Mouse (Mus musculus) retina, embryonic 14.5 days (tissue): ENCODE results near the gene Gbp5.

ENCODE experiments used
- DNase-seq: peaks from one replicate; pipeline ENCODE4 v3.0.0-alpha.2; 2015; ENCODE audit warnings: low spot score

The Gbp5 gene

DNA sequence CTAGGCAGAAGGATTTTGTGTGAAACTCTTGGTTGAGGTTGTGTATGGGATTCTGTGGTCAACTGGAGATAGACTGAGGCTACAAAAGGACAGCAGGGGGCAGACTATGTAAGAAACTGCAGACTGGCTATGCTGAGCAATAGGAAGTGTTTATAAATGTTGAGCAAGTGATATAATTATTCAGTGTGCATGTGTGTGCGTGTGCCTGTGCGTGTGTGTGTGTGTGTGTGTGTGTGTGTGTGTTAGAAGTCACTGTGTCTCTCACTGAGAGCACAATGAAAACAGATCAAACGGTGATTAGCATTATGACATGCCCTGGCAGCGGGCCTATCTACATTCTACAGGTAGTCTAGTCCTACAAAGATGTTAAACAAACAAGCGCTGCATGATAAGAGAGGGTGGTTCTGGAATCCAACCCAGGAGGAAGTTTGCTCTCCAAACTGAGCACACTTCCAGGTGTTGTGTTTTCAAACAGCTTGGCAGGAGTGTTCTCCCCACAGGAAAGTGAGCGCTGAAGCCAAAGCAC lies at the start of gene Gbp5:
Gbp5 (plus strand) TSS at position 443 of the 526 bp plus-strand sequence.
- peak; percentile 63 for DNase-seq

DNA sequence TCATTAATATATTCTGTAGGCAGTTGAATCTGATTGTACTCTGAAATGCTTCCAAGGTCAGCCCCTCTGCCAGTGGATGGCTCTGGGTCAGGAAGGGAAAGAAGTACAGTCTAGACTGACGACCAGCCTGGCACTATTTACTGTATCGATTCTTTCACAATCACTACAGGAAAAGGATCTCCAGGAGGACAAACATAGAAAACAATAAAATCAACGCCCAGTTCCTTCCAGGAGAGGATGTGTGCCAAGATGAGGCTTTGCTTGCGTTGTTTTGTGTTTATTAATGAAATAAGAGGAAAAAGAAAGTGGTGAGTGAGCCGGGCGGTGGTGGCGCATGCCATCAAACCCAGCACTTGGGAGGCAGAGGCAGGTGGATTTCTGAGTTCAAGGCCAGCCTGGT lies 39.6 kb upstream of the Gbp5 start:
- no peak for DNase-seq

DNA sequence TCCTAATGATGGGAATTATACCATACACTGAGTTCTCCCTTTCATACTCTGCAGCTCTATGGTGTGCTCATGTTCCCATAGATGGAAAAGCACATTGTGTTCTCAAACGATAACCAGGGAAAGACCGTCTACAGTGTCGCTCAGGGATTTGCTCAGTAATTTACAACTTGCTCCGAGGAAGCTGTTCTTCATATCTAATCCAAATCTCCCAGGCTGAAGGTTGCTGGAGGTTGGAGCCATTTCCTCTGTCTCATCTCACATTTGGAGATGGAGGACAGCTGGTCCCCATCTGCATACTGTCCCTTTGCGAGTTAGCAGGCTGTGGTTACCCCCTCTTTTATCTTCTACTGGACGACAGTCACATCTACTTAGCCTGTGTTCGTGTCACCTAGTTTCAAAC lies 34.5 kb upstream of the Gbp5 start:
- DNase-seq = no peak

DNA sequence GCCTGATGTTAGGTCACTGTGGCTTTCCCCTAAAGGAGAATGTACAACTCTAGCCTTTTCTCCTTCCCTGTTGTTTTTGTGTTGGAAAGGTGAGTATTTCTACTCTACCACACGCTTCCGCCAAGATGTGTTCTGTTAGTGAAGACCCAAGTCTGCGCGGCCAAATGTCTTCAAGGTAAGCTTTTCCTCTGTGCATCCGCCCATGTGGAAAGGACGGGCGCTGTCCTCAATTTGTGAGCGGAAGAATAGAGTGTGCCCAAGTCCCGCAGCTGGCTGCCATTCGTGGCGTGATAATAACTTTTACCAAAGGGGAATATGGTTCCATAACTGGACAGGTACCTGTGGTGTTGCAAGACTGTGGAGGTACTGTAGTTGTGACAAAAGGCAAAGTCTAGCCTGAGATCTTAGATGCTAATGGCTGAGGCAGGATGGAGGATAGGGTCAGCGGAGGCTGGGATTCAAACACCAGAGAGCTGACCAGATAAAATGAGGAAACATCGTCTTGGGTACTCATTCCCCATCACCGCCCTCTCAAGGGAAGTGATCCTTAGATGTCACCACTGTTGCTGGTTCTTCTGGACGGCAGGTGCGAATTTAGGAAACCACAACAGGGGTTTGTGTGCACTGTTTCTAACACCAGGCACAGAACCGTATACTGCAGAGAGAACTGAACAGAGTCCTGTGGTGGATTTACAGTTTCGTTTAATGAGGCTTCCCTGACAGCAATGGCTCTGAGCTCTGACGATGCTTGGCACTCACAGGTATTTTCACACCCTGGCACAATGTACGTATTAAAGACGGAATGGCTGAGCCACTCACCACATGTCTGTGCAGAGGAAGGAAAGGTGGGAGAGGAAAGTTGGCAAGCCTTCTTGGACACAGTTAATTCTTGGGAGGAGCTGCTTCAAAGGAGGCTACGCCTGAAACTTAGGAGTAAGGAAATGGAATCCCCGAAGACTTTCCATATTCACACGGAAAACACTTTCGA lies 30.7 kb upstream of the Gbp5 start:
- no peak for DNase-seq

DNA sequence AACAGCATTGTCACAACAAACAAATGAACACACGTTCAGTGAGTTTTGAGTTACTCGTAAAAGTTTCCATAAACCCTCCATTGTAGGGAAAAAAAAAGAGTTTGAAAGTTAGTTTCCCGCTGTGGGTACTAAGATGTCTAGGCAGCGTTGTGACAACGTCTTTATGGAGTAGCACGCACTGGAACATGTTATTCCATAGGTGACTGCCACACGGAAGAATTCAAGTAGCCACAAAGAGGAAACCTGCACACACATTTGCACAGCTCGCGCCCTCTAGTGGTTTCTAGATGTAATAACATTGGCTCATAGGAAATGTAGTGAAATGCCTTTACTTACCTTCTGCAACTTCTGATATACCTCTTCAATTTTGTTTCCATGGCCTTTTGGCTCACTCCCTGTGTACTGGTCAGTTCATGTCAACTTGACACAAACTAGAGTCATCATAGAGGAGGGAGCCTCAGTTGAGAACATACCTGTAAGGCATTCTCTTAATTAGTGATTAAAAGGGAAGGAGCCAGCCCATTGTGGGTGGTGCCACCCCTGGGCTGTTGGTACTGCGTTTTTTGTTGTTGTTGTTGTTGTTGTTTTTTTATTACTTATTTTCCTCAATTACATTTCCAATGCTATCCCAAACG lies 19.3 kb upstream of the Gbp5 start:
- DNase-seq = peak; percentile 77

DNA sequence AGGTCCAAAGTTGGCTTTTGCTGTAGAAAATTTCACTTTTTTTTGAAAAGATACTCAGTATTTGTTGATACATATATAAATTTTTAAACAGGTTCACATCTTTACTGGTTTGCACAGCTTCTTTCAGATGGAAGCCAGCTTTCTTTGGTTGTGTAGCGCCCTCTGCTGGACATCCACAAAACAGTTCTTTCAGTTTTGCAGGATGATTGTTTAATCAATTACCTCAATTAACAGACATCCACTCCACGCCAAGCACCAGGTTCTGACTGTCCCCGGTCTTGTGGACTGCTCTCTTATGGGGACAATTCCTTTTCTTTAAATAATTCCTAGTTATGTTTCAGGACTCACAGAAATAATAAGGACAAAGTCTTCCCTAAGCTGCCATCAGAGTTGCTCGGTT lies 17.9 kb upstream of the Gbp5 start:
- peak; percentile 85 for DNase-seq

DNA sequence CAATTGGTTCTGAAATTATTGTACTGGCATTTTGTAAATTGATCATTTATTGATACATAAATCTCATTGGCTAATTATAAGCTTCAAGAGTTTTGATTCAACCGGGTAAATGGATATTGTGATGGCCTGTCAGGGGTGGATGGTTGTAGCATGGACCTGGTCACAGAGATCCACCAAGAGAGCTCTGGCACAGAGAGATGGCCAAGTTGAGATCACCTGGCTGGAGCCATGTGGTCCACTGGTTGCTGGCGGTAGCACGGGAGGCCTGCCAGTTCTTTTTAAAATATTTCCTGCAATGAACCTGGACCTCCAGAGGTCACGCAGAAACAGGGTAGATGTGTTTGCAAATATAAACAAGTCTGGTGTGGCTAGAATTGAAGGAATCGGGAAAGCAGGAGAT lies 15.9 kb upstream of the Gbp5 start:
- DNase-seq = no peak

DNA sequence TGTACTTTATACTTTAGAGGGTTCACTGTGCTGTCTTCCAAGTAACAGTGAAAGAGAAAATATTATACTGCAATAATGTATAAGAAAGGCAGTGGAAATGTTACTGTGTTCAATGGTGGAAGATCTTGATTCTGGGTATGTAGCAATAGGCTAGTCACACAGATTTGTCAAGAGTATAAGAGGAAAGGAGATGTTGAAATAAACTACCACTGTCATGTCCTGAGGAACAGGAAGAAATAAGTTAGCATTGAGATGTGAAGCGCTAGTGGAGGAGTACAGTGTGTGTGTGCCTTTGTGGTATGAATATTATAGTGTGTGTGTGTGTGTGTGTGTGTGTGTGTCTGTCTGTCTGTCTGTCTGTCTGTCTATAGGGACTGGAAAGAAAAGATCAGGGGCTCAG lies 15.4 kb upstream of the Gbp5 start:
- no peak for DNase-seq

DNA sequence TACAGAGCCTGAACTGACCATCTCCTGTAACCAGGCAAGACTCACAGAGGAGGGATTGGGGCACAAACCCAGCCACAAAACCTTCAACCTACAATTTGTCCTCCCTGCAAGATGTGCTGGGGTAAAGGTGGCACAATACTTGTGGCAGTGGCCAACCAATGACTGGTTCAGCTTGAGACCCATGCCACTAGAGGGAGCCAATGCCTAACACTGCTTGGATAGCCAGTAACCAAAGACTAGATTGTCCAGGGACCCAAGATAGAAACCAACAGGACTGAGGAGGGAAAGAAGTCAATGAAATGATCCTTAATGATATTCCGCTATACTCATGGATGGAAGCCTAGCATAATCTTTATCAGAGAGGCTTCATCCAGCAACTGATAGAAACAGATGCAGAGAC lies 3.3 kb upstream of the Gbp5 start:
- DNase-seq = peak; percentile 93

DNA sequence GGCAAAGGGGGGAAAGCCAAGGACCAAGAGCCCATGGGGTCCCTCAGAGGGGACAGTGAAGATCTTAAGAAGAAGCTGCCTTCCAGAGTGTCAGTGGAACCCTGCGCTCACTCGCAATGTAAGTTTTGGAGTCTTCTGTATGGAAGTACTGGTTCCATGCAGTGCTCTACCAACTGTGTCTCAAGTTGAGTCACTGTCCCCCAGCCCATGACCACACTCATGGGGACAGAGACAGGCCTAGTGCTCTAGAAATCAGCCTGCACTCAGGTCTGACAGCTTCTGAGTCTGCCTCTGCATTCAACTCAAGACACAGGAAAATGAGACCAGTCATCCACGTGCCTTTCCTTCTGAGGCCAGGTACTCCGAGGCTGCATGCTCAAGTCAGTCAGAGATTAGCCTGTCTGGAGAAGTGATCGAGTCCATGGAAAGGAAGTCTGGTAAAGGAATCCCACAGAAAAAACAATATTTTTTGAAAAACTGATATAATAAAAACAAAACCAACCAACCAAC lies 1.4 kb downstream of the Gbp5 start:
- DNase-seq = no peak

DNA sequence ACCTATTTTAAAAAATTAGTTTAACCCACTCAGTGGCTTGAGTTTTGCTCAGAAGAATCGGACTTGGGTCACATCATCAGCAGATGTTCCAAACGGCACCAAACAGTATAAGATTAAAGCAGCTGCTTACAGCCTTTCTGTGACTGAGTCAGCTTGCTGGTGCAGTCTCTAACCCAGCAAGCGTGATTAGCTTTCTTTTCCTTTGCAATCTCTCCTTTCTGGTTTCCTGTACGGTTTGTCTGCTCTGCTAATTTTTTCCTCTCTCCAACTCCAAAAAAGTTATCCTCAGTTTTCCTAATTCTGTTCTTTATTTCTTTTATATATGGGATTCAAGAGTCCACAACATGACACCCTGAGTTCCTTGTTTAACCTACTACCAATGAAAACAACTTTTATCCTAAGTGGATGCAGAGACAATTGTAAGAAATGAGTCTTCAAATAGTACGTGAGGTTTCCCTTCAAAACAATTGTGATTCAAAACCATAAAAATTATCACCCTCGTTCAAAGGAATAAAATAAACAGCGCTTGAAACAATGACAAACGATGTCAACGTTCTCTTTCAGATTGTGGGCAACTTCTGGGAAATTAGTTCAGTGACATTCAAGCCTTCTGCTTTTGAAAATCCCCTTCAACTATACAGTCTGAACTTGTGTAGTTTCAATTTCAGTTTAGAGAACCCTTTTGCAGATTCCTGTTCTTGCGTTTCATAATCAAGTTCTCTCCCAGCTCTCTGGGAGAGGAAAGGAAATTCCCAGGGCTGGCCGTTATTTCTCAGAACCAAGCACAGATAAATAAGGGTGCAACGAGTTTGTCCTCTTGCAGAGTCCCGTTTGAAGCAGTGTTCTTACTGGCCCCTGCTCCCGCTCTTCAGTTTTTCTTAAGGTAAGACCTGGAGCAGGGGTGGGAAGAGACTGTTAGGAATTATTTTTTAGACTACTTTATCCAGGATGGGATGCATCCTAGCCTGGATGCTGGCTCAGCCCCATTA lies 2.6 kb downstream of the Gbp5 start:
- no peak for DNase-seq

DNA sequence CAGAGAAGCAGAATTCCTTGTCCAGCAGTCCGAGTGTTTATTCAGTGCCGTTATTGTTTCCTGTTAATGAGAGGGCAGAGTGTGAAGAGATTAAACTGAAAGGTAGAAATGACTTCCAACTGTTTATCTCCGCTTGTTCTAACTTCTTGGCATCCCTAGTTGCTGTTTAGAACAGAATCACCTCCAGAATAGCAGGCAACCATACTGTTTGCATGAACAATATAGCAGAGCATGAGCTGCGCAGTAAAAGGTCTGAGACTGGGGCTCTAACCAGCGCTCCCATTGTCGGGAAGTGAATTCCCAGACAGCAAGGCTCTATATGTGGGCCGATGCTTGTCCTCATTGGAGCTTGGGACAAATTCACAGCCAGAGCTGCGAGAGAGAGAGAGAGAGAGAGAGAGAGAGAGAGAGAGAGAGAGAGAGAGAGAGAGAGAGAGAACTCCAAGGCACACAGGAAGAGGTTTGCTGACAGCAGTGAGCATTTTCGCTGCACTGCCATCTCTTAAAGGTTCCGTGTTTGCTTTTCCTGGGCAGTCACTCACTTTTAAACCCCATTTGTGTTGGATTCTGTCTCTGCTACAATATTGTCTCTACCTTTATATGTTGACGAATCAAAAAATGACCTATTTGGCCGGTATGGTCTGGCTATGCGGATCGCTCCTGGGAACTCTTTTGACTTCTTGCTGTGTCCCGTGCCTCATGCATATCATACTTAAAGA lies 3.5 kb downstream of the Gbp5 start:
- no peak for DNase-seq

DNA sequence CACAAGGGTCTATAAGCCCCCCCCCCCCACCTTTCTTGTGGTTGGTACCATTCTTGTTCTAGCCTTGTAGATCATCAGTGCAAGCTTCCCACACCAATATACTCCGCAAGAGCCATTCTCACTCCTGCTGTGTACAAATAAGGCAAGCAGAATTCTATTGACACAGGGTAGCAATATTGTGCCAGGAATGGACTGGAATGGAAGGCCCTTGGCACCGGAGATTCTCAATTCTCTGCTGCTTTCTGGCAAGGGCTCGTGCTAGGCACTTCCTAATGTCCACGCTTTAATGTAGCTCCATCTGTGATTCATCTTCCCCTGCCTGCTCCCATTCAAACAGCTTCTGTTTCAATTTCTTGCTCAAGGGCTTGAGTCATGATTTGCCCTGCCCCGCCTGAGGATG lies 5.2 kb downstream of the Gbp5 start:
- DNase-seq = no peak

DNA sequence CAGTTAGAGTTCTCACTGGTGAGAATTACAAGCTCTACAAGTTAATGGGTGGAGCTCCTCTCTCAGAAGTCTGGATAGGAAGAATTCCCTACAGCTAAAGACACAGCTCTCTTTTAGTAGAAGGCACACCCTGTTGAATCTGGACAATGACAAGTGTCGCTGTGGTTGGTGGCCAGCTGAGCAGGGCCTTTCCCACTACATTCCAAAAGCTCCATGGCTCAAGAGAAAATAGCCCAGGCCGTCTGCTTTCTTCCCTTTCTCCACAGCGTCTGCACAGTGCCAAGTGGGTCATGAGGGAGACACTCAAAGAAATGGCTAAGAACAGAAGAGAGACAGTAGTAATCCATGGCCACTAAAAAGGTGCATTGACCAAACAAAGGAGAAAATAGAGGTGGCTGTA lies 34.3 kb downstream of the Gbp5 start:
- DNase-seq = no peak

DNA sequence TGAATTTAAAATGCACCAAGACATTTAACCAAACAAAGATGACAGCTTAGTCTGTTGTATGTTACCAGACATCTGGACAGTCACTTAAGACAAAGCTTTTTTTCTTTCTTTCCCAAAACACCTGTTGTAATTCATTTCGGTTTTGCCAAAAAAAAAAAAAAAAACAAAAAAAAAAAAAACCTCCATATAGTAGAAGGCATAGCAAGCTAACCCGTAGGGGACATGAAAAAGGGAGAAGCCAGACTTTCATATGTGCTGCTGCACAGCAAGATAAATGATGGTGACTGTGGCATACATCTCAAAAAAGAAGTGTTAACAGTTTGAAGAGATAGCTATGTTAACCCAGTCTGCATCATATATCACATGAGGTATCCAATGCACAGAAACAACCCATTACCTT lies 35.8 kb downstream of the Gbp5 start:
- DNase-seq = no peak

DNA sequence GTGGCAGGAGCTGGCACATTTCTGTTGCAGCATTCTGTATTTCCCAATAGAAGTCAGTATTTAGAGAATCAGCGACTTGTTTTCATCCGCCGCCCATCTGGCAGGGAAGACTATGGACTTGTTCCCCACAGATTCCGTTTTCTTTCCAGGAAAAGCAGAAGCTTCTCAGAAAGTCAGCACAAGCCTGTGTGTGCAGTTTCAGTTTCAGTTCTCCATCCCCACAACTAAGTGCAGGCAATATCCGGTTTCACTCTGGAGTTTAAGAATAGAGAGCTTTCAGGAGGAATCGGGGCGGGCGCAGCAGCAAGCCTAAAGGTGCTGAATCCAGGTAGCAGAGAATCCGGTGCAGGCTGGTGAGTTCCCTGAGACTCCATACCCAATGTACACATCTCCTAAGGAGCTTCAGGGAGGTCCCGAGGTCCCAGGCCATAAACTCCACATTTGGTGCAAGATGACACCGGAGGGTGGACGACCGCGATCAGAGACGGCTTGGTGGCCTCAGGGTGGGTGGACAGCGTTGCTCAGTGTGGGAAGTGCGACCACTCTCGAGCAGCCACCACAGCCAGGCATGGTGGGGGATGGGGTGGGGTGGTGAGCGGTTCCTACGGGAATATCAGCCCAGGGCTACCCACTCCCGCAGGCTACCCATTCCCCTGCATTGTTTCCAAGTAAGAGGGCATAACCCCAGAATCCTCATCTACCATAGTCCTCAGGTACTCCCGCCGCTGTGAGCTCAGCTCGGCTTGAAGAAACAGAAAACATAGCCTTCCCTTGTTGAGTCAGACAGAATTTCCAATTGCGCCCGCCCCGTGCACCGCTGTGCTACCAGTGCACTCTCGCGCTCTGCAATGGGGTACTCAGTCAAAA lies 36.5 kb downstream of the Gbp5 start, which contains the start of gene Gbp7:
Gbp7 (plus strand) TSS at position 256 of the 867 bp plus-strand sequence.
- DNase-seq = peak; percentile 61

DNA sequence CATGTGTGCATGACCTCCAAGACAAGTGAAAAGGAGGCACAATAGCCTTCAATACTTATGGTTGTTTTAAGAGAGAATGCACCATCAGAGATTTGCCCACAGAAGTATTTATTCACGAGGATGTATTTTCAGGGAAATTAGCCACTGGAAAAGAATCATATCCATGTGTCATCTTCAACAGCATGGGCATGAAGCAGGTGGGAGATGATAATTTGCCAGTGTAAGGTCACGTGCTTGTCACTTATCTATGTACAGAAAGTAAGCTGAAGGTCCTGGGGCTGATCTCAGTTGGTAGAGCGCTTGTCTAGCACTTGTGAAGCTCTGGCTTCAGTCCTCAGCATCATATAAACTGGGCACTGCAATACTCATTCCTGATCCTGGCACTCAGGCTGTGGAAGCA lies 37.8 kb downstream of the Gbp5 start:
- no peak for DNase-seq

DNA sequence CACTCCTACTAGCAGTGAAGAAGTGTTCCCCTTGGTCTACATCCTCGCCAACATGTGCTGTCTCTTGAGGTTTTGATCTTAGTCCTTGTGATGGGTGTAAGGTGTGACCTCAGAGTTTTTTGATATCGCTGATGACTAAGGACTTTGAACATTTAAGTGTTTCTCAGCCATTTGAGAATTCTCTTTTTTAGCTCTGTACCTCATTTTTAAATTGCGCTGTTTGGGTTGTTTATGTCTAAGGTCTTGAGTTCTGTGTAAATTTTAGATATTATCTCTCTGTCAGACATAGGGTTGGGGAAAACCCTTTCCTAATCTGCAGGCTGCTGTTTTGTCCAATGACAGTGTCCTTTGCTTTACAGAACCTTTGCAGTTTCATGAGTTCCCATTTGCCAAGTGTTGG lies 39.4 kb downstream of the Gbp5 start:
- DNase-seq = no peak

DNA sequence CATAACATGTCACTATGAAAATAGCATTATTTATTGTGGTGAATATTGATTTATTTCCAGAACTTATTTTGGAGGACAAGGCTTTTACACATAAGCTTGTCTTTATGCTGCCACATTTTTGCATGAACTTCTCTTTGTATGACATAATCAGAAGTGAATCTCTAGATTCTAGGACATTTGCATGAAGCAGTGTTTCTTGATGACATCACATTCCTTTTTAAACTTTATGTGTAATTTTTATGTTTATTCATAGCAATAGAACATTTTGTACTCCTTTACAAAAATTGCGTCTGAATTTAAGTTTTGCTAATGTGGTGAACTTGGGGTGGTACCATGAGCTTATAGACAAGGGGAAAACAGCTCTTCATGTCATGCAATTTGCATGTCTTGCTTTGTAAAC lies 41.9 kb downstream of the Gbp5 start:
- DNase-seq = no peak

DNA sequence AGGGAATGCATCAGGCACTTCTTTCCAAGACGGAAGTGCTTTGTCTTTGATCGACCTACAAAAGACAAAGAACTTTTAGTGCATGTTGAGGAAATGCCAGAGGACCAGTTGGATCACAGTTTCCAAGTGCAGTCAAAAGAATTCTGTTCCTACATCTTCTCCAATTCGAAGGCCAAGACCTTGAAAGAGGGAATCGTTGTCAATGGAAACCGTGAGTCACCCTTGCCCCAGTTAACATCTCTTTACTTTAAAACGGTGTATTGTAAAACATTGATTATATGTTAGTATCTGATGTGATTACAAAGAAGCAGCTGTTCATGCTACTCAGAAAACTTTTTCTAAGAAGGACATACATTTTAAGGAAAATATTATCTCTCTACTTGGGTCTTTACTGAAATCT lies 47.6 kb downstream of the Gbp5 start:
- no peak for DNase-seq
